Mouse (Mus musculus) heart, embryonic 14.5 days (tissue): ENCODE data around the gene Gm3591. TPM values are rescaled to one million over a fixed set of nuclear protein-coding genes. Genes with fewer than 3 reads are reported as not detected.
"Not testable (repeated sequence)": the region's sequence is repeated elsewhere in the genome, so short reads cannot be mapped to it uniquely, and the experiment has no call there.

Source experiments
- ATAC-seq: fragments of 200-750 bp; cut with Nextera tagmentation; 2 replicates; pipeline ENCODE4 v1.8.0; 2017; ENCODE audit warnings: low read depth, moderate TSS enrichment; ENCODE audit not compliant: insufficient number of reproducible peaks, insufficient read depth, low FRiP score
- H3K27ac ChIP-seq, 2 experiments: fragments of 200-500 bp in 1 of 2; fragments of 300-500 bp in 1 of 2; sonication (generic) in 1 of 2; replicated peaks in 1 of 2; 2 replicates each; pipeline ENCODE4 v1.5.1; 2012 to 2014; ENCODE audit warnings: low read depth in 2 of 2, low read length in 2 of 2, control low read depth in 1 of 2, mild to moderate bottlenecking in 1 of 2, mixed read lengths in 1 of 2; ENCODE audit not compliant: control insufficient read depth in 1 of 2, insufficient read depth in 1 of 2
- H3K27me3 ChIP-seq: fragments of 300-500 bp; sonication (generic); 2 replicates; pipeline ENCODE4 v1.6.1; 2014; ENCODE audit warnings: mild to moderate bottlenecking, low read length, control low read depth; ENCODE audit not compliant: control insufficient read depth, insufficient read depth
- H3K36me3 ChIP-seq: fragments of 300-500 bp; sonication (generic); 2 replicates; pipeline ENCODE4 v1.6.1; 2014; ENCODE audit warnings: mild to moderate bottlenecking, control low read depth, low read length, mixed read lengths; ENCODE audit not compliant: control insufficient read depth, insufficient read depth
- H3K4me1 ChIP-seq, 2 experiments: fragments of 200-500 bp in 1 of 2; fragments of 300-500 bp in 1 of 2; sonication (generic) in 1 of 2; 2 replicates each; pipeline ENCODE4 v1.6.1; 2012 to 2014; ENCODE audit warnings: low read length in 2 of 2, control low read depth in 1 of 2, mixed read lengths in 1 of 2; ENCODE audit not compliant: control insufficient read depth in 2 of 2, insufficient read depth in 2 of 2
- H3K4me2 ChIP-seq: fragments of 300-500 bp; sonication (generic); 2 replicates; pipeline ENCODE4 v1.6.1; 2014; ENCODE audit warnings: mild to moderate bottlenecking, low read length
- H3K4me3 ChIP-seq, 2 experiments: fragments of 200-500 bp in 1 of 2; fragments of 300-500 bp in 1 of 2; sonication (generic) in 1 of 2; 2 replicates each; pipeline ENCODE4 v1.5.1; 2012 to 2014; ENCODE audit warnings: low read length in 2 of 2, mild to moderate bottlenecking in 2 of 2, control low read depth in 1 of 2, low read depth in 1 of 2, moderate library complexity in 1 of 2; ENCODE audit not compliant: control insufficient read depth in 1 of 2, insufficient read depth in 1 of 2
- H3K9ac ChIP-seq: fragments of 300-500 bp; sonication (generic); 2 replicates; pipeline ENCODE4 v1.6.1; 2014; ENCODE audit warnings: mild to moderate bottlenecking, low read length
- H3K9me3 ChIP-seq: fragments of 300-500 bp; sonication (generic); 2 replicates; pipeline ENCODE4 v1.6.1; 2016; ENCODE audit warnings: low read length, control low read depth; ENCODE audit not compliant: control insufficient read depth
- WGBS: fragments of 180-500 bp; shearing (Covaris S2); extraction: QIAGEN DNeasy Blood & Tissue Kit; methylation state at CpG from one replicate; pipeline ENCODE4 v1.1.7; 2014; 5-methylcytosine and 5-hydroxymethylcytosine counted together
- polyA plus RNA-seq: library from polyadenylated mRNA; unstranded; fragments of >200 nt; fragmentation: Nextera tagmentation; extraction: Ambion mirVana; gene quantifications from 2 replicates; pipeline ENCODE4 v1.2.1, GENCODE M21; 2014

The Gm3591 gene
- 1.8 and 6.5 TPM in 2 replicates for polyA plus RNA-seq

DNA sequence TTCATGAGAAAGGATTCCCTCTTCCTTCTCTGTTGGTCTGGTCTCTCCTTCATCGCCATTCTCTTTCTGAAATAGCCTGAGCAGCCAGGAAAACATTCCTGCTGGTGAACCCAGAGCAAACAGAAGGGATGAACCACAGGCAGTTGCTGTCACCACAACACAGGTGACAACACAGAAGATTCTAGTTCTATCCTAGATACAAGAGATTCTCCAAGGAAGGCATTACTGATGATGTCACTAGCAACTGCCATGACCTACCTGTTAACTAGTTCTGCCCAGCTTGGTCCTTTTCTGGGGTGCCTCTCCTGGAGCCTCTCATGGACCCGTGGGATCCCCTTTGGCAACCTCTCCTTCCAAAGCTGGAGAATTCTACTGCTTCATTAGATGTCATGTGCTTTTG is at the start of gene Gm3591:
Gm3591 (minus strand) TSS at position 101 of the 400 bp plus-strand sequence.
- no CpG with 5 or more reads among the region's 2 CpGs for WGBS
- ATAC-seq = not testable (repeated sequence)

DNA sequence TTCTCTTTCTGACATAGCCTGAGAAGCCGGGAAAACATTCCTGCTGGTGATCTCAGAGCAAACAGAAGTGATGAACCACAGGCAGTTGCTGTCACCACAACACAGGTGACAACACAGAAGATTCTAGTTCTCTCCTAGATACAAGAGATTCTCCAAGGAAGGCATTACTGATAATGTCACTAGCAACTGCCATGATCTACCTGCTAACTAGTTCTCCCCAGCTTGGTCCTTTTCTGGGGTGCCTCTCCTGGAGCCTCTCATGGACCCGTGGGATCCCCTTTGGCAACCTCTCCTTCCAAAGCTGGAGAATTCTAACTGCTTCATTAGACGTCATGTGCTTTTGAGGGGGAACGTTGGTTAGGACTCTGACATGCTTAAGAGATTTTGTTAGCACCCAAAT is 32.2 kb upstream of the Gm3591 start, which contains the start of gene Gm3594:
Gm3594 (minus strand) TSS at position 101 of the 400 bp plus-strand sequence.
- H3K4me1 ChIP-seq, H3K27ac ChIP-seq, H3K27me3 ChIP-seq, H3K9ac ChIP-seq, H3K4me2 ChIP-seq, H3K36me3 ChIP-seq, H3K4me3 ChIP-seq, ATAC-seq, H3K9me3 ChIP-seq: not testable (repeated sequence)
- no CpG with 5 or more reads among the region's 4 CpGs for WGBS

More for the DNA sequence above, at the start of gene Gm3591:
- not testable (repeated sequence) for H3K9me3 ChIP-seq, H3K4me1 ChIP-seq, H3K27ac ChIP-seq, H3K9ac ChIP-seq, H3K27me3 ChIP-seq, H3K4me3 ChIP-seq, H3K4me2 ChIP-seq, H3K36me3 ChIP-seq

DNA sequence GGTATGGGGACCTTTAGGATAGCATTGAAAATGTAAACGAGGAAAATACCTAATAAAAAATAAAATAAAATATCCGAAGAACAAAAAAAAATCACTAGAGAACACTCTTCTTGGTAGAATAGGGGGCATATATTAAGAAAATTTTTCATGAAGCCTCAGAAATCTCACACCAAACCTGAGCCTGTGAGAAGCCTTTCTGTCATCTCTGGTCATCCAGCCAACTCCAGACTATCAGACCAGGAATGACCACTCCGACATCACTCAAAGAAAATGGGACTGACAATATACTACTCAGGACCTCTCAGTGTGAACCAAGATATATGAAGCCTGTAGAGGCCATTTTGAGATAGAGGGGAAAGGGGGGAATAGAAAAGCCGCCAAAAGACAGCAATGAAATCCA is 28.5 kb upstream of the Gm3591 start:
- not testable (repeated sequence) for H3K27me3 ChIP-seq, H3K27ac ChIP-seq, H3K4me3 ChIP-seq, H3K9ac ChIP-seq, H3K4me1 ChIP-seq, H3K36me3 ChIP-seq, ATAC-seq, H3K4me2 ChIP-seq, H3K9me3 ChIP-seq
- WGBS = 70% methylated on average over 2 of the region's 4 CpGs

DNA sequence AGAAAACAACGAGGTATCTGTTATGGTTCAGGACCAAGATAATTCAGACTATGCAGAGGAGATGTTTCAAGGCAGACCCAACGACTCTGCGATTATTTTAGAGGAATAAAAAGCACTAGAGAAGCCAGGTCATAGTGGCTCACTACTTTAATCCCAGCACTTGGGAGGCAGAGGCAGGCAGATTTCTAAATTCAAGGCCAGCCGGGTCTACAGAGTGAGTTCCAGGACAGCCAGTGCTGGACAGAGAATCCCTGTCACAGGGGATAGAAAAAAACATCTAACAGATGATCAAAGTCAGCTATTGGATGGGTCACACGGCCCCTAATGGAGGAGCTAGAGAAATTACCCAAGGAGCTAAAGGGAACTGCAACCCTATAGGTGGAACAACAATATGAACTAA is 27.9 kb upstream of the Gm3591 start:
- WGBS = 45% methylated on average over 1 of the region's 5 CpGs
- ATAC-seq = not testable (repeated sequence)

DNA sequence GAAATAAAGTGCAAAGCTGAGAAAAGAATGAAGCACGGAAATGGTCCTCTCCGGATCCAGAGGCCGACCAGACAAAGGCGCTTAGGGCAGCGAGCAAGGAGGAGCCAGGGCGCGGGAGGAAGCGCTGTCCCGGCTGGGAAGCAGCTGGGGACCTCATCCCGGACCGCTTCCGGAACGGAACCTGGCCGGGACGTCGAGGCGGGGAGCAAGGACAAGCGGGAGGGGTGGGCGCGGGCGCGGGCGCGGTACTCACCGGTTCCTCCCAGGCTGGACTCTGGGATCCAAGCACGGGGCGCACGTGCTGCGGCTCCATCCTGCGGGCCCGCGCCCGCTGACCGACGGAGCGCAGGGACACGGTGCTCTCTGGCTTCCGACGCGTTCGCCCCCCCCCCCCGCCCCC is 14.5 kb upstream of the Gm3591 start:
- 10% methylated on average over 5 of the region's 42 CpGs for WGBS
- not testable (repeated sequence) for H3K27ac ChIP-seq, H3K4me1 ChIP-seq, H3K9me3 ChIP-seq, H3K36me3 ChIP-seq, H3K4me3 ChIP-seq, H3K9ac ChIP-seq, H3K27me3 ChIP-seq, ATAC-seq
- peak overlapping the region; percentile 37; the same call in 1 of the 2 replicates for H3K4me2 ChIP-seq

More for the DNA sequence above, 27.9 kb upstream of the Gm3591 start:
- not testable (repeated sequence) for H3K4me1 ChIP-seq, H3K9ac ChIP-seq, H3K9me3 ChIP-seq, H3K36me3 ChIP-seq, H3K4me2 ChIP-seq, H3K27me3 ChIP-seq, H3K4me3 ChIP-seq, H3K27ac ChIP-seq

DNA sequence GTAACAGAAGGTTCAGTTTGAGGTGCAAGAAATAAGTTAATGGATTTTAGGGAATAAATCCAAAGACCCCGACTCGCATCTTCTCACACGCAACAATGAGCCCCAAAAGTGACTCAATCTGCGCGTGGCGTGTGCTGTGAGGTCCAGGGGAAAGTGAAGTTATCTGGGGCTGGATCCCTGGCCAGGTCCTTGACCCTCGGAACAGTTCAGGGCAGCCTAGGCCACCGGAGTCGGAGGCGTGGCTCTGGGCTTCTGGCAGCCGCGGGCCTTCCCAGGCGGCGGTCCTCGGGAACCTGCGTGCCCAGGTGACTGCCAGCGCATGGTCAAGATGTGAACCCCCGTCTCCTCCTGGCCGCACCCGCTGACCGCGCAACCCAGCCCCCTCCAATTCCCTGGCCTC is 14.1 kb upstream of the Gm3591 start:
- H3K27ac ChIP-seq, H3K9ac ChIP-seq, ATAC-seq, H3K27me3 ChIP-seq, H3K4me1 ChIP-seq, H3K36me3 ChIP-seq, H3K9me3 ChIP-seq: not testable (repeated sequence)
- Histone ChIP-seq H3K4me3 (peak overlapping the region; percentile 14 to 24; a peak in 3 of 4 replicates), H3K4me2 (peak overlapping the region; percentile 37)
- WGBS = 23% methylated on average over 18 of the region's 22 CpGs

DNA sequence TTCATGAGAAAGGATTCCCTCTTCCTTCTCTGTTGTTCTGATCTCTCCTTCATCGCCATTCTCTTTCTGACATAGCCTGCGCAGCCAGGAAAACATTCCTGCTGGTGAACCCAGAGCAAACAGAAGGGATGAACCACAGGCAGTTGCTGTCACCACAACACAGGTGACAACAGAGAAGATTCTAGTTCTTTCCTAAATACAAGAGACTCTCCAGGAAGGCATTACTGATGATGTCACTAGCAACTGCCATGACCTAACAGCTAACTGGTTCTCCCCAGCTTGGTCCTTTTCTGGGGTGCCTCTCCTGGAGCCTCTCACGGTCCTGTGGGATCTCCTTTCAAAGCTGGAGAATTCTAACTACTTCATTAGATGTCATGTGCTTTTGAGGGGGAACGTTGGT is 22.1 kb downstream of the Gm3591 start, which contains the start of gene Gm16440:
Gm16440 (minus strand) TSS at position 101 of the 400 bp plus-strand sequence.
- not testable (repeated sequence) for H3K27ac ChIP-seq, H3K4me1 ChIP-seq, H3K9ac ChIP-seq, H3K4me3 ChIP-seq, H3K9me3 ChIP-seq, ATAC-seq, H3K36me3 ChIP-seq, H3K27me3 ChIP-seq, H3K4me2 ChIP-seq
- WGBS = 76% methylated on average over 2 of the region's 4 CpGs
